Mouse (Mus musculus) T-helper 2 cell (primary cell): ENCODE results near the gene Sept9.

Experiments
- in situ Hi-C: fragments of 300-600 bp; cut with MboI, MseI; formaldehyde crosslinking; loops from one replicate; pipeline ENCODE4 v1.15.1; 2025; ENCODE audit warnings: high pct_unique_total_duplicates

The Sept9 gene

GRCm38 (mm10) chr11:117312028-117312901 lies 112.8 kb downstream of the Sept9 start:
- in situ Hi-C loops = loop anchor here (5.0 kb wide), 2 partner anchors 45 to 70 kb away; no protein-coding TSS in a partner anchor

GRCm38 (mm10) chr11:117312936-117313335 lies 113.5 kb downstream of the Sept9 start:
- in situ Hi-C loops = loop anchor here (5.0 kb wide), 2 partner anchors 44 to 71 kb away; no protein-coding TSS in a partner anchor

GRCm38 (mm10) chr11:117313446-117313845 lies 114.0 kb downstream of the Sept9 start:
- in situ Hi-C loops = loop anchor here (5.0 kb wide), 2 partner anchors 44 to 71 kb away; no protein-coding TSS in a partner anchor

DNA sequence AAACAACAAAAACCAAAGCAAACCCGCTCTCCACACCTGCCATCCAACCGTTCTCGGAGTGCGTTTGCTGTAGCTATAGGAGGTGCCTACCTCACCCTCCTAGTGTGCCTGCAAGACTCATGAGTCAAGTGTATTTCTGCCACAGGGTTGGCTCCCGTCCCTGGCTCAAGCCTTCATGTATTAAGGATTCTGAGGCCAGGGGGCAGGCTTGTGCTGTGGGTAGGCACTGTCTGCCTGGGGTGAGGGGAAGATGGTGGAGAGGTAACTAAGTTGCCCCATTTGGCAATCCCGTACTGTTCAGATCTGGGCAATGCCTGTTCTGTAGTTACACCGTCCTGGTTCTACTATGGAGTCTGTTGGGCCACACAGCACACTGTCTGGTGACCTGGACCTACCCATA lies 114.6 kb downstream of the Sept9 start:
- in situ Hi-C loops = loop anchor here (5.0 kb wide), 2 partner anchors 43 to 72 kb away; no protein-coding TSS in a partner anchor

- in situ Hi-C loops = loop anchor here (5.0 kb wide), 2 partner anchors 43 to 72 kb away; no protein-coding TSS in a partner anchor
Observed at GRCm38 (mm10) chr11:117314520-117314919, 115.1 kb downstream of the Sept9 start.

- in situ Hi-C loops = no loop called here
Observed at GRCm38 (mm10) chr11:117315309-117315708, 115.8 kb downstream of the Sept9 start.

DNA sequence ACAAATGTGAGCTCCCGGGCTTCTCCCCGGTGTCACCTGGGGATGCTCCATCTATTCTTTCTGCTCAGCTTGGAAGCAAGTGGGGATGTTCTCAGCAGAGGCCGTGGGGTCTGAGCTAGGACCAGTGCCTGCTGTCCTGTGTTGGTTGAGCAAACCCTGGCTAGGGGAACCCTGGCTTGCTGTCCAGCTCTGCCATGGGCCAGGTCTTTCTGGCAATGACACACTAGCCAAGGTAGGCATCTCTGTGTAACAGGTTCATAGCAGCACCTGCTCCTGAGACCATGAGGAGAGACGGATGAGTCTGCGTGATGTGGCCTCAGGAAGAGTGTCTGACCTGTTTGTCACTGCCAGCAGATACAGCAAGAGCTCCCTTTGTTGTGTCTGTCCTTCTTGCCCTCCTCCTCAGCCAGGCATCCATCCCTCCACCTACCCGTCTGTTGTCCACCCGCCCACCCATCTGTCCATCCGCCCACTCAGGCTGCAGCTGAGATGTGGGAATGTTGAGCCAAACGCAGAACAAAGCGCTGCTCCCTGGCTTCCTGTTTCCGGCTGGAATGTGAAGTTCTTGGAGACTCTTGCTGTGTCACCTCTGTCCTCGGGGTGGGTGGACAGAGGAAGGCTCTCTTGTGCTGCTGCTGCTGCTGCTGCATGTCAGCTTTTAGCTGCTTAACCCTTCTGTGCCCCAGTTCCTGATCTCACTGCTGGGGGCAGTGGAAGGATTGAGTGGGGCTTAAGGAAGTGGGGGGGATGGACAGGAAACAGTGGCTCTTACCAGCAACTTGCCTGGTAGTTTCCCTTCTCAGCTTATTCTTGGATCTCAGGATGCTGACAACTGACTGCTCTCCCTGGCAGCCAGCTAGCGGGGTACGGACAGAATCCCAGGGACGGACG lies 117.2 kb downstream of the Sept9 start:
- in situ Hi-C loops = no loop called here

GRCm38 (mm10) chr11:117317429-117318101 lies 118.1 kb downstream of the Sept9 start:
- in situ Hi-C loops = no loop called here

GRCm38 (mm10) chr11:117318202-117318601 lies 118.7 kb downstream of the Sept9 start:
- in situ Hi-C loops = no loop called here

DNA sequence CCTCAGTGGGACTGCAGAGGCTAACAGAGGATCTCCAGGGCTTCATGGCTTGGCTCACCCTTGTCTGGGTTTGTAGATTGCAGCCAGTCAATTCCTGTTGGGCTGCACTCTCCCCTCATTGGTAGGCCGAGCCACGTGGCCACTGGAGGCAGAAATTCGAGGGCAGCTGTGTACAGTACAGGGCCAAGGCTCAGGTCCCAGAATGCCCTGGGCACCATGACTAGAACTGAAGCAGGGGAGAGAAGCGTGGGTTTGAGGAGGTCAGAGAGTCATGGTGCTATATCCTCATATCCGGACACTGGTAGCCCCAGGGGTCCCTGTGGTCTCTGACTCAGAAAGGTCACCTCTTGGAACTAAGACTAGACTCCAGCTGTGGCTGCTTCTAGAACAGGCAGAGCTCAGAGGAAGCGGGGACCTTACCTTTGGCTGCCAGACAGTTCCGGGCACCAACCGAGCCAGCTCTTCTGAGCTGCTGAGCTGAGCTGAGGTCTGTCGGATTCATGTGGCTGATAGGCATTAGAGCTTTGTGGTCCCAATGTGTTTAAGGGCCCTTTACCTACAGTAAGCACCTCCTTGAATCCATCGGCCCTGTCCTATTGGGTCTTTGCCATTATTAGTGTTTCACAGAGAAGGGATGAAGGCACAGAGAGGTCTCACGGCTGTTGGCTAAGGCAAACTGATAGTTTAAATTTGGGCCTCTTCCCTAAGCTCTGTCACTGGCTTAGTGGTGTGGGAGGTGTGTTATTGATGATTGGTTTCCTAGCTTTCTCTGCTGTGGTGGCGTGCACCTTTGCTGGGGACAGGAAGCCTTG lies 119.5 kb downstream of the Sept9 start:
- in situ Hi-C loops = no loop called here

GRCm38 (mm10) chr11:117319543-117320335 lies 120.3 kb downstream of the Sept9 start:
- in situ Hi-C loops = no loop called here

DNA sequence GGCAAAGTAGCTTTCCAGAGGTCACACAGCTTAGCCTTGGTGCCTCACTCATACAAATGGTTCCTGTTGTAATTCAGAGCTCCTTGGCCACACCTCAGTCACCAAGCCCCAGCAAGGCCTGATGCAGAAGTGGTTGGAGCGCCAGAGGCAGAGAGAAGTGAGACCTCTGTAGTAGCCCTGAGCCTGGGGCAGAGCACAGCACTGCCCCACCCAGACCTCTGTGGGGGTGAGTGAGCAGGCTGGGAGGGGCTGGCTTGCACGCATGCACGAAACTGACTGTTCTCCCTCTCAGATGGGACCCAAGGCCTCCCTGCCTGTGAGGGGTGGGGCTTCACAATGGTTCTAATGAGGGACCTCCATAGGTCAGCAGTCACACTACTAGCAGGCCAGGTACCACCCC lies 121.0 kb downstream of the Sept9 start:
- in situ Hi-C loops = no loop called here

- in situ Hi-C loops = no loop called here
Observed at GRCm38 (mm10) chr11:117321311-117321971, 122.0 kb downstream of the Sept9 start.

DNA sequence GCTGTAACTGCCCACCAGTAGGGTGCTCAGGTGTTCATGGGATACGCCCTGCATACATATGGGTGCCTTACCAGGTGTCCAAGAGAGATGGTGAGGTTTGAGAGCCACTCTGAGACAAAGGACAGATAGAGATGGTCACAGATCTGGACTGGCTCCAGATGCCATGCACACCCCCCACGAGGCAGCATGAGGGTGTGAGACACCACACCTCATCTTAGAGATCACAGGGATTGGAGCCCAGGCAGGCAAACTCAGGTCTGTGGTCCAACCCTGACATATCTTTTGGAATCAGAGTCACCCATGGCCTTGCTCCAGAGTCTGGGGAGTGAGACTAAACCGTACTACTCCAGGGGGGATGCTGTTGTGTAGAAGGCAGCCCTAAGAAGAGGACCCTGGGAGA lies 122.8 kb downstream of the Sept9 start:
- in situ Hi-C loops = no loop called here

DNA sequence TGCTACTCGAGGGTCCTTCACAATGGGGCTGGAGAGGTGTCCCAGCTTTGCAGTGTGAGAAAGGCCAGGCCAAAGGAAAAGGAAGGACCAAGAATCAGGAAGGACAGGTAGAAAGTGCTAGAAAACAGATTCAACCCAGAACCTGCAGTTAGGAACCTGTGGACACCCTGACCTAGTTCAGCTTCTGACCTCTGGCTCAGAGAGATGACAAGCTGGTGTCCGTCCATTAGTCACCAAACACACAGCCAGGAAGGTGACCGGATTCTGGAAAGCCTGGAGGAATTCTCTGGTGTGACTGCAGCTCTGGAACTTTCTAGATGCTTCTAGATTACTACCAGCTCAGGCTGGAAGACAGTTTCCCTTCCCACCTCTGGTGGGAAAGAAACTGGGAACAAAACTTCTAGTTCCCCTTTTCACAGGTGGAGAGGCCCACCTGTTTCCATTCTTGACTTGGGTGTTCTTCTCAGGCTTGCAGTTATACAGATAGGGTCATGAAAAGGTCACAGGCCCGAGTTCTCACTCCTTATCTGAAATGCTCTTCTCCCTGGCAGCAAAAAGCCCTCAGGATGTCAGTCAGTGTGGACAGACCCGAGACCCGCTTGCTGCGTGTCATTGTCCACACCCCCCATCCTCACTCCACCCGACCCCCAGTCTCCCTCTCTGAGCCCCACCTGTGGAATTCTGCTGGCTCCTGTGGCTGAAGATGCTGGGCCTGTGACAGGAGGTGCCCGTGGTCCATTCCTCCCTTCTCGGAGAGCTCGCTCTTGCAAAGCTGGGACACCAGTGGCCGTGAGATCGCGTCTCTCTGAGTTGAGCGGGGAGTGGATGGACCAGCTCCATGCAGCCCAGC lies 123.5 kb downstream of the Sept9 start:
- in situ Hi-C loops = no loop called here

DNA sequence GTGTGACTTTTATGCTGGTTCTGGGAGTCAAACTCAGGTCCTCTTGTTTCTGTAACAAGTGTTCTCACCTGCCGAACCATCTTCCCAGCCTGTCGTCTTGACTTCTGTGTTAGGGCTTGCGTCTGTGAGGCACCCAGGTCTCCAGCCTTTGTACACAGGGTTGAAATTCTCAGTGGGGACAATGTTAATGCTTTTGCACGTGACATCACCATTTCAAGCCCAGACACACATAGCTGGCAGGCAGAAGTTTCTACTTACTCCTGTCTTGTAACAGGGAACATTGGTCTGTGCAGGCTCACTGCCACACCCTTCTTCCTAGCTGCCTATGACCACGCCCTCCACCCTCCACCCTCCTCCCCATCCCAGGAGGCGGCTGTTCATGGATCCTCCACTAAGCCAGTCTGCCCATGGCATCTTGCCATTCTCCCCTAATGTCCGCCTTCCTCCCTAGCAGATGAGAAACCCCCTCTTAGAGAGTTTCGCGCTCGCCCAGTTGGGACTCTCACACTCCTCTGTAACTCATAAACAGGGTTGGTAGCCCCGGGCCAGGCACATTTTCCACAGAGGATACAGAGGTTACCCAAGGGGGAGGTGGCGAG lies 124.6 kb downstream of the Sept9 start:
- in situ Hi-C loops = no loop called here

GRCm38 (mm10) chr11:117324718-117325117 lies 125.3 kb downstream of the Sept9 start:
- in situ Hi-C loops = loop anchor here (25.0 kb wide), 2 partner anchors 913 to 937 kb away; partner anchors contain the start of gene Cyth1

DNA sequence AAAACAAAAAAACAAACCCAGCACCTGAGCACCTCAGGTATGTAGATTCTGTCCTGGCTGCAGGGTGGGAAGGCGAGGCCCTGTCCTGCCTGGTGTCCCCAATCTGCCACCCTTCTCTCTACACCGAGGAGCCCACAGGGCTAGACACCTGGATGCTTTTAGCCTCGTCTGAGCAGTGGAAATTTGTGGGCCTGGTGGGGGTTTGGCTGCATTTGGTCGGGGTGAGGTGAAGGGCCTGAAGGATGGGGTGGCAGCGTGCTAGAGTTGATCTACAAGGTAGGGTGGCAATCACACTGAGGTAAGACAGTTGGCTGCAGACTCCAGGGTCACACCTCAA lies 125.6 kb downstream of the Sept9 start:
- in situ Hi-C loops = loop anchor here (25.0 kb wide), 2 partner anchors 912 to 938 kb away; partner anchors contain the start of gene Cyth1
